Mouse (Mus musculus) heart, postnatal 0 days (tissue): Measurements from ENCODE around the gene Dynll1.

ENCODE experiments used
- CTCF ChIP-seq: IDR thresholded peaks from 2 replicates; pipeline ENCODE4 v1.5.1; 2016; ENCODE audit warnings: antibody characterized with exemption, control low read depth, low read depth
- EP300 ChIP-seq: IDR thresholded peaks from 2 replicates; pipeline ENCODE4 v1.6.1; 2016; ENCODE audit warnings: antibody characterized with exemption, low read depth

- TF ChIP-seq CTCF (no peak), EP300 (no peak)
Measured at GRCm38 (mm10) chr5:115301615-115302014, 816 bp upstream of the Dynll1 start.
